ENCODE assay signal across 29 mouse cellular contexts in the genomic region with DNA sequence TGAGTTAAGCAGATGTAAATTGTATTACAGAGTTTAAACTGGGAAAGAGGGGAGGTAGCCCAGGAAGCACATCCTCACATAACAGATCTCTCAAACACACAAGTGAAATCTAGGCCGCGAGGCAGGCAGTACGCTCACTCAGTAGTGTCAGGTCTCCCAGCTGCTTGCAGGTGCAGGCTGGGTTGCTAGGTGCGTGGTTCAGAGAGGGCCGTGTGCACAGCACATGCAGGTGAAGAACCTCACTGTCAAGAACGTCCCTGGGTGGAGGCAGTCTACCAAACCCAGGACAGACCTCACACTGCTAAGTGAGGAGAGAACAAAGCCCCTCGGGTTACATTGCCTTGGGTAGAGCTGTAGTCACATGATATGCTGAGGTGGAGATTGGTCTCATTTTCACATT. TPM values are rescaled to one million over a fixed set of nuclear protein-coding genes. Genes with fewer than 3 reads are reported as not detected.
DNase-seq lines count a peak whose midpoint lies in the region; ATAC-seq and TF ChIP-seq lines count a peak whose summit lies in the region.
"Had no signal": no experiment of that assay in that cellular context is flagged by ENCODE, and none has a peak within 500 bp of the region (broad histone marks: within the 10 kb centered on the region; RNA-seq: fewer than 3 reads in every experiment).

No protein-coding gene starts in this region.

- no peak for TF ChIP-seq RAD21 in MEL (IDR thresholded peaks at IDR 0.05; ENCODE audit: low read depth, low read length)

- no peak overlapping the region for H3K4me2 ChIP-seq in kidney, embryonic 15.5 days
- no peak overlapping the region for H3K4me2 ChIP-seq in intestine, embryonic 15.5 days (replicated peaks)
- H3K4me2 ChIP-seq in kidney, embryonic 14.5 days (replicated peaks; ENCODE audit: low read depth, low read length): no peak overlapping the region
- H3K4me2 ChIP-seq: heart, embryonic 12.5 days; hindbrain, embryonic 15.5 days; liver, embryonic 12.5 days; neural tube, embryonic 12.5 days had no signal

- no peak for TF ChIP-seq CTCF in MEL (IDR thresholded peaks at IDR 0.05 in 2 of 3, conservative IDR thresholded peaks at IDR 0.05 in 1 of 3; ENCODE audit: control insufficient read depth in 1 of 3, insufficient read depth in 1 of 3, low read depth in 2 of 3, low read length in 3 of 3, poor library complexity in 1 of 3, severe bottlenecking in 1 of 3)
- TF ChIP-seq CTCF in thymus, adult 2 months (IDR thresholded peaks at IDR 0.05; ENCODE audit: borderline replicate concordance, control insufficient read depth, extremely low read depth, insufficient read depth, low read length, poor library complexity): no peak

- DNase-seq in MEL (ENCODE audit: low read depth, low spot score): no peak
- DNase-seq in brain, adult 2 months (ENCODE audit: low read depth, low spot score): peak; percentile 12
- peak; percentile 54 for DNase-seq in thymus, adult 2 months
- DNase-seq in thymus, postnatal 36 days: peak; percentile 49 to 76
- DNase-seq: adrenal gland, postnatal 14 days; B cell, adult 2 months; cerebellum, adult 18-20 months; cerebellum, postnatal 10 days; gastrocnemius, postnatal 10 days; heart, postnatal 10 days; kidney, adult 2 months; kidney, postnatal 10 days; layer of hippocampus, postnatal 36 days; left cerebral cortex, postnatal 4 days; liver, postnatal 0 days; right cerebral cortex, postnatal 4 days had no signal

- no peak for ATAC-seq in kidney, embryonic 15.5 days (replicated peaks; ENCODE audit: low FRiP score)
- no peak for ATAC-seq in intestine, embryonic 15.5 days
- ATAC-seq in kidney, embryonic 14.5 days (ENCODE audit: low FRiP score, low TSS enrichment): no peak
- ATAC-seq: forebrain, embryonic 16.5 days; inflammation-experienced regulatory T-cells, adult 6 months; liver, embryonic 12.5 days; liver, postnatal 0 days had no signal

- 26% methylated on average over 7 of the region's 7 CpGs for WGBS in thymus, adult 2 months
- WGBS in kidney, embryonic 15.5 days: 91% methylated on average over 7 of the region's 7 CpGs
- WGBS in intestine, embryonic 15.5 days: 91% methylated on average over 7 of the region's 7 CpGs
- 90% methylated on average over 7 of the region's 7 CpGs for whole genome bisulfite sequencing in kidney, embryonic 14.5 days

- H3K4me3 ChIP-seq in MEL (ENCODE audit: control insufficient read depth in 1 of 2, insufficient read depth in 1 of 2, low read depth in 2 of 2, low read length in 2 of 2): no peak overlapping the region
- H3K4me3 ChIP-seq in thymus, adult 2 months (ENCODE audit: control insufficient read depth, insufficient read depth, low read length): no peak overlapping the region
- no peak overlapping the region for H3K4me3 ChIP-seq in kidney, embryonic 15.5 days (replicated peaks)
- no peak overlapping the region for H3K4me3 ChIP-seq in intestine, embryonic 15.5 days (replicated peaks)
- no peak overlapping the region for H3K4me3 ChIP-seq in kidney, embryonic 14.5 days (ENCODE audit: low read length)
- H3K4me3 ChIP-seq: erythroblast, embryonic 14.5 days; heart, embryonic 12.5 days; hindbrain, embryonic 15.5 days; liver, embryonic 12.5 days; midbrain, embryonic 10.5 days; myocyte; neural tube, embryonic 12.5 days had no signal

- TF ChIP-seq EP300 in MEL (IDR thresholded peaks at IDR 0.05; ENCODE audit: low read depth in 1 of 2, low read length in 2 of 2): no peak

- no peaks in the 10 kb centered on the region for H3K79me2 ChIP-seq in MEL (ENCODE audit: control insufficient read depth, insufficient read depth, low read length, poor library complexity)

- no peaks in the 10 kb centered on the region for H3K27me3 ChIP-seq in MEL (ENCODE audit: control insufficient read depth in 1 of 2, insufficient read depth in 2 of 2, low read length in 2 of 2)
- no peaks in the 10 kb centered on the region for H3K27me3 ChIP-seq in thymus, adult 2 months (ENCODE audit: control insufficient read depth, insufficient read depth, low read length)
- H3K27me3 ChIP-seq in kidney, embryonic 15.5 days: no peaks in the 10 kb centered on the region
- H3K27me3 ChIP-seq in intestine, embryonic 15.5 days (replicated peaks): no peaks in the 10 kb centered on the region
- H3K27me3 ChIP-seq in kidney, embryonic 14.5 days (ENCODE audit: control insufficient read depth, insufficient read depth, low read length): no peaks in the 10 kb centered on the region
- H3K27me3 ChIP-seq: heart, embryonic 12.5 days; hindbrain, embryonic 15.5 days; liver, embryonic 12.5 days; neural tube, embryonic 12.5 days had no signal

- peak overlapping the region; percentile 6; the same call in 1 of the 2 replicates for H3K27ac ChIP-seq in MEL (ENCODE audit: control insufficient read depth, low read depth, low read length)
- peak overlapping the region; percentile 86 for H3K27ac ChIP-seq in thymus, adult 2 months (ENCODE audit: control insufficient read depth, insufficient read depth, low read length)
- no peak overlapping the region for H3K27ac ChIP-seq in kidney, embryonic 15.5 days
- H3K27ac ChIP-seq in intestine, embryonic 15.5 days: no peak overlapping the region
- no peak overlapping the region for H3K27ac ChIP-seq in kidney, embryonic 14.5 days (ENCODE audit: low read depth, low read length)
- H3K27ac ChIP-seq: hindbrain, embryonic 15.5 days; liver, embryonic 12.5 days; macrophage; midbrain, embryonic 10.5 days; neural tube, embryonic 12.5 days had no signal

- peaks cover 3 to 9% of the 10 kb centered on the region in 2 experiments; a peak in 2 of 4 replicates for H3K4me1 ChIP-seq in MEL (ENCODE audit: control insufficient read depth in 1 of 2, insufficient read depth in 2 of 2, low read length in 2 of 2)
- peaks cover 9% of the 10 kb centered on the region for H3K4me1 ChIP-seq in thymus, adult 2 months (replicated peaks; ENCODE audit: control insufficient read depth, insufficient read depth, low read length)
- H3K4me1 ChIP-seq in kidney, embryonic 15.5 days: no peaks in the 10 kb centered on the region
- no peaks in the 10 kb centered on the region for H3K4me1 ChIP-seq in intestine, embryonic 15.5 days (replicated peaks)
- no peaks in the 10 kb centered on the region for H3K4me1 ChIP-seq in kidney, embryonic 14.5 days (ENCODE audit: control insufficient read depth, insufficient read depth, low read length)
- H3K4me1 ChIP-seq: heart, embryonic 12.5 days; hindbrain, embryonic 15.5 days; midbrain, embryonic 10.5 days; neural tube, embryonic 12.5 days had no signal

- TF ChIP-seq POLR2A in MEL (IDR thresholded peaks at IDR 0.05; ENCODE audit: control insufficient read depth in 1 of 2, insufficient read depth in 1 of 2, low read depth in 1 of 2, low read length in 2 of 2, poor library complexity in 1 of 2): no peak
- TF ChIP-seq POLR2A in thymus, adult 2 months (IDR thresholded peaks at IDR 0.05; ENCODE audit: control insufficient read depth, extremely low read depth, insufficient read depth, low read length, poor library complexity): no peak

- H3K36me3 ChIP-seq in MEL (ENCODE audit: control insufficient read depth in 1 of 2, insufficient read depth in 2 of 2, low read length in 2 of 2): peaks cover 13 to 19% of the 10 kb centered on the region in 2 experiments
- H3K36me3 ChIP-seq in thymus, adult 2 months (ENCODE audit: control insufficient read depth, insufficient read depth, low read length): peaks cover 28% of the 10 kb centered on the region
- H3K36me3 ChIP-seq in kidney, embryonic 15.5 days: peaks cover 94% of the 10 kb centered on the region
- H3K36me3 ChIP-seq in intestine, embryonic 15.5 days: peaks cover 31% of the 10 kb centered on the region
- H3K36me3 ChIP-seq in kidney, embryonic 14.5 days (ENCODE audit: control insufficient read depth, insufficient read depth, low read length): peaks cover 89% of the 10 kb centered on the region

- H3K9ac ChIP-seq in MEL (ENCODE audit: control insufficient read depth, low read depth, low read length, poor library complexity, severe bottlenecking): no peak overlapping the region
- no peak overlapping the region for H3K9ac ChIP-seq in kidney, embryonic 15.5 days
- no peak overlapping the region for H3K9ac ChIP-seq in intestine, embryonic 15.5 days
- H3K9ac ChIP-seq in kidney, embryonic 14.5 days (ENCODE audit: low read depth, low read length): no peak overlapping the region
- H3K9ac ChIP-seq: heart, embryonic 12.5 days; hindbrain, embryonic 15.5 days; liver, embryonic 12.5 days; liver, postnatal 0 days; neural tube, embryonic 12.5 days had no signal

- no peaks in the 10 kb centered on the region for H3K9me3 ChIP-seq in MEL (replicated peaks; ENCODE audit: insufficient read depth, low read length)
- no peaks in the 10 kb centered on the region for H3K9me3 ChIP-seq in kidney, embryonic 15.5 days (replicated peaks)
- H3K9me3 ChIP-seq in intestine, embryonic 15.5 days: no peaks in the 10 kb centered on the region
- no peaks in the 10 kb centered on the region for H3K9me3 ChIP-seq in kidney, embryonic 14.5 days (ENCODE audit: control insufficient read depth, low read length)
- H3K9me3 ChIP-seq: heart, embryonic 12.5 days; hindbrain, embryonic 15.5 days; liver, embryonic 12.5 days; midbrain, embryonic 10.5 days; neural tube, embryonic 12.5 days had no signal

TF ChIP-seq in MEL, 35 proteins besides CTCF, POLR2A, EP300 and RAD21:
- TF ChIP-seq USF1 (IDR thresholded peaks at IDR 0.05; ENCODE audit: low read depth, low read length): peak; percentile 35; the same call in 1 of the 2 replicates
- TF ChIP-seq MEF2A (IDR thresholded peaks at IDR 0.05; ENCODE audit: extremely low read depth, insufficient replicate concordance, low read depth, low read length, poor library complexity, severe bottlenecking): no peak
- TF ChIP-seq ZC3H11A (IDR thresholded peaks at IDR 0.05; ENCODE audit: low read depth, low read length): no peak

RNA-seq across cellular contexts. Expression of gene Tmem39a, which starts 26.3 kb away (rescaled TPM):
- 34.2 and 38.1 TPM in 2 replicates for total RNA-seq in MEL (2012; rRNA removed)
- polyA plus RNA-seq in MEL (2012; ENCODE audit: insufficient read depth in 1 of 2, insufficient read length in 2 of 2, low read depth in 1 of 2, low replicate concordance in 2 of 2, missing spikeins in 1 of 2): 100 to 1,000 TPM; 116 to 352 TPM
- polyA plus RNA-seq in thymus, adult 2 months (2012; rRNA removed): 96.9 and 126 TPM in 2 replicates
- polyA plus RNA-seq in kidney, embryonic 15.5 days (2015; fragmentation: Nextera tagmentation; extraction: Ambion mirVana): 118 and 125 TPM in 2 replicates
- polyA plus RNA-seq in intestine, embryonic 15.5 days (2015; fragmentation: Nextera tagmentation; extraction: Ambion mirVana): 89.5 and 92.8 TPM in 2 replicates
- 90.5 and 121 TPM in 2 replicates for polyA plus RNA-seq in kidney, embryonic 14.5 days (2014; fragmentation: Nextera tagmentation; extraction: Ambion mirVana)

RNA-seq across cellular contexts. Expression of gene Poglut1, which starts 34.7 kb away (rescaled TPM):
- 17.7 and 17.9 TPM in 2 replicates for total RNA-seq in MEL (2012; rRNA removed)
- polyA plus RNA-seq in MEL (2012; ENCODE audit: insufficient read depth in 1 of 2, insufficient read length in 2 of 2, low read depth in 1 of 2, low replicate concordance in 2 of 2, missing spikeins in 1 of 2): 10 to 100 TPM in 1 of 2 experiments, not detected in 1; 28.6 TPM
- 27.6 and 34.8 TPM in 2 replicates for polyA plus RNA-seq in thymus, adult 2 months (2012; rRNA removed)
- 58.0 and 60.6 TPM in 2 replicates for polyA plus RNA-seq in kidney, embryonic 15.5 days (2015; fragmentation: Nextera tagmentation; extraction: Ambion mirVana)
- polyA plus RNA-seq in intestine, embryonic 15.5 days (2015; fragmentation: Nextera tagmentation; extraction: Ambion mirVana): 35.6 and 38.6 TPM in 2 replicates
- 50.9 and 63.5 TPM in 2 replicates for polyA plus RNA-seq in kidney, embryonic 14.5 days (2014; fragmentation: Nextera tagmentation; extraction: Ambion mirVana)

Comparison
In these comparisons a context has a peak if more than half of its experiments do, and no peak if none do; other contexts are left out.
1. H3K27ac ChIP-seq: peak in MEL (single experiment) and thymus, adult 2 months (single experiment); none in kidney, embryonic 15.5 days (single experiment), intestine, embryonic 15.5 days (single experiment) and kidney, embryonic 14.5 days (single experiment).